Mouse (Mus musculus): ENCODE measurements around the gene 4930595D18Rik. TPM values are rescaled to one million over a fixed set of nuclear protein-coding genes. Genes with fewer than 3 reads are reported as not detected.

4930595D18Rik gene
- total RNA-seq (2022), result not detected

DNA sequence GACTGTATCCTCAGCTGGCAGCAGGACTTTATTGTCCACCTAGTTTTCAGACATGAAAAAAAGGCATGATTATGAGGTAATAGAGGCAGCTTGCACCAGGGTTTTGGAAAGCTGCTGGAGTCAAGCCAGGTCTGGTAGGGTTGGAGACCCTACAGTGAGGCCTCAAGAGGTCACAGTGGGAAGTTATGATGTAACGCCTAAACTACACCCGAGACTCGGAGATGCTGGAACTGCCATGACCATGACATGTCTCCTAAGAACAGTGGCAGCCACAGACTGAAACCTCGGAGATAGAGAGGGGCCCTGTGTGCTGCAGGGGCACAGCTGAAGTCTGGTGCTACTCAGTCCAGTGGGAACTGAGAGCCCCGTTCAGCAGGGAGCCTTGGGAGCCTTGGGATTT lies at the start of gene 4930595D18Rik:
Gene 4930595D18Rik (minus strand): TSS at position 16 of the 400 bp plus-strand sequence.
- DNase-seq (ENCODE audit: low spot score), result no peak

DNA sequence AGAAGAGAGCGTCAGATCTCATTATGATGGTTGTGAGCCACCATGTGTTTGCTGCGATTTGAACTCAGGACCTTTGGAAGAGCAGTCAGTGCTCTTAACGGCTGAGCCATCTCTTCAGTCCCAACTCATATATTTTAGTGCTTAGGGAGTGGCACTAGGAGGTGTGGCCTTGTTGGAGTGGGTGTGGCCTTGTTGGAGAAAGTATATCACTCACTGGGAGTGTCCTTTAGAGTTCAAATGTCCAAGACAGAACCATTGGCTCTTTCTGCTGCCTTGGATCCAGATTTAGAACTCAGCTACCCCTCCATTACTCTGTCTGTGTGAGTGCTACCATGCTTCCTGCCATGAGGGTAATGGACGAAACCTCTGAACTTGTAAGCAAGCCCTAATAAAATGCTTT lies 49.5 kb upstream of the 4930595D18Rik start:
- DNase-seq (ENCODE audit: low spot score), result no peak

DNA sequence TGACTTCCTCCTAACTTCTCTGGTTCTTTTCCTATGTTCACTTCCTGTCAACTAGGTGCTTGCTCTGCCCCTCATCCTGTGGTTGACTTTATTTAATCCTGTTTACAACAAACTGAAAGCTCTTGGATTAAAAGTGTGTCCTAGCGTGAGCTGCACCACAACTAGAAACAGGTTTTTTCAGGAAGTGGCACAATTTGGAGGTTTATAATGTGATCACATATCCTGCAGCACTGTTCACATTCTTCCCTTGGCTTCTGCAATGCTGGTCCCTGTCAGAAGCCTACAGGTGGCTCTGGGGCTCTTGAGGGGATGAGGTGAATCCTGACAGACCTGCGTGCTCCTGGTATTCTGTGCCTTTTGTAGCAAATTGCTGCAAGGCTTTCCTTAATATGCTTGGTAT lies 46.5 kb upstream of the 4930595D18Rik start:
- DNase-seq (ENCODE audit: low spot score), result no peak

DNA sequence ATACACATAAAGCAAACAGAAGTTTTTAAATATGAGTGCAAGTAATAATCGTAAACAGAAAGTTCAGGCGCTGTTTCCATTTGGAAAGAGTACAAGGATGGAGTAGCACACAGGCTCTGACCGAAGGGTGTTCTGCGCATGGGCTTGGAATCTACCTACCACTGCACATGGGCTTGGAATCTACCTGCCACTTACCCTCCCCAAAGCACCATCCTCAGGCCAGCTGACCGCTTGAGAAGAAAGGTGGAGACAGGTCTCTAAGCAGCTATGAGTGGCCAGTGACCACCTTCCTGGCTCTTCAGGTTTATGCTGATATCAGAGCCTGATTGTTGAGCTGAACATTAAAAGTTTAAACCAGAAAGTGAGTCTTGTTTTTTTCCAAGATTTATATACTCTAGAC lies 44.2 kb upstream of the 4930595D18Rik start:
- no peak for DNase-seq (ENCODE audit: low spot score)

DNA sequence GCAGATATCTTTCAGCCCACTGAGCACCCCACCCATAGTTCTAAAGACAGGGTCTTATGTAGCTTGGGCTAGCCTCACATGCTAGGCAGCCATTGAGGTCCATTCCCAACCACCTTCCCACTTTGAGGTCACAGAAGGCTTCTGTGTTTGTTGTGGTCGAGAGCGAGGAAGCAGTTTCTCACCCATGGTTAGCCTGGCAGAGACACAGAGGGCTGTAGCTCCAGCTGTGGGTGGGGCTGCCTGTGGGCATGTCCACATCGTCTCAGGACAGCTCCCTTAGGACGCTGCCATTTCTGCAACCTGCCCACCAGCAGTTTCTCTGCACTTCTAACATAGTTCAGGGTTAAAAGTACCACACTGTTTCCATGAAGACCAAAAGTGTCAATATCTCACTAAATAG lies 43.1 kb upstream of the 4930595D18Rik start:
- no peak for DNase-seq (ENCODE audit: low spot score)

DNA sequence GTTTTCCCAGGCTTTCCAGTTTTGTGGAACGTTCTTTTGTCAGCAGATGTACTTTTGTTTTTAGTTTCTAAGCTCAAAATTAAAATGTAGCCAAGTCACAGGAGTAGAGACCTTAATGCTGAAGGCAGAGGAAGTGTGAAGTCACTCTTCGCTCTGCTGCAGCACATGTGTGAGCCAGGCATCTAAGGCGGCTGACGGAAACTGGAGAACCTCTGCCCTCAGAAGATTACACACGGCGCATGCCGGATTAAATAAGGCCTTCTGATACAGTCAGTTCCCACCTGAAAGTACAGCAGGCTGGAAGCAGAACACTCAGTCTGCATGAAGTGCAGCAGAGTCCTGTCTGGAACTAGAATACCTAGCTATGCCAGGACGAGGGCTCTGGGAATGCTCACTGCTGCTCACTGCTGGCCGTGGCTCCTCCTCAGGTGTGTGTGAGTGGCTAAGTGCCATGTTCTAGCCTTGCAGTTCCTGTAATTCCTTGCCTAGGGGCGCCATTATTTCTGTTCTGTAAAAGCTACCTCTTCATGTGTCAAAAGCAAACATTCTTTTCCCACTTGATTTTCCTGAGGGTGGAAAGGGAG lies 41.0 kb upstream of the 4930595D18Rik start:
- DNase-seq (ENCODE audit: low spot score), result no peak

DNA sequence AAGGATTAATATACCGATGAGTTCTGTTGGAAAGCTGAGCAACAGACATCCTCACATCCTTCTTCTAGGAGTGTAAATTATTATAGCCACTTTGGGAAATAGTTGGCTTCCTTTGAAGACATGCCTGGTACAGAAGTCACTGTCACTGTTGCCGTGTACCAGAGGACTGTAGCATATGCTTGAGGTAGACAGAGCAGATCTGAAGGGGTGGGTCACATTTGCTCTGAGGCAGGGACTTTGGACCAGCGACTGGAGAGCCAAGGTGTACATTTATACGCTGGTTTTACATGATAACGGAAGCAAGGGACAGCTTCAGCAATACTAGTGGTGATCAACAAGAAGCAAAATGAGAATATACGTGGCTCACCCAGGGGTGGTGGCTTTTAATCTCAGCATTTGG lies 34.6 kb upstream of the 4930595D18Rik start:
- no peak for DNase-seq (ENCODE audit: low spot score)

DNA sequence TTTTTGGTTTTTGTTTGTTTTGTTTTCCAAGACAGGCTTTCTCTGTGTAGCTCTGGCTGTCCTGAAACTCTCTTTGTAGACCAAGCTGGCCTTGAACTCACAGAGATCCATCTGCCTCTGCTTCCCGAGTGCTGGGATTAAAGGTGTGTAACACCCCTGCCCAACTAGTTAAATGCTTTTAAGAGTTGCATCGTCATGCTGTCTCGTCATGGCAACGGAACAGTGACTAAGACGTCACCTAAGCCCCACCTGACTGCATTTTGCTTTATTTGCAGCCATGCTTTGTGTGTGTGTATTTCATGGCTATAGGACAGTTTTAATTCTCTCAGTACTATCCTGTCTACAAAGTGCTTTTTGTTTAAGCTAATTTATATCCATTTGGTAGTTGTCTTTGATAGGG lies 27.4 kb upstream of the 4930595D18Rik start:
- no peak for DNase-seq (ENCODE audit: low spot score)

DNA sequence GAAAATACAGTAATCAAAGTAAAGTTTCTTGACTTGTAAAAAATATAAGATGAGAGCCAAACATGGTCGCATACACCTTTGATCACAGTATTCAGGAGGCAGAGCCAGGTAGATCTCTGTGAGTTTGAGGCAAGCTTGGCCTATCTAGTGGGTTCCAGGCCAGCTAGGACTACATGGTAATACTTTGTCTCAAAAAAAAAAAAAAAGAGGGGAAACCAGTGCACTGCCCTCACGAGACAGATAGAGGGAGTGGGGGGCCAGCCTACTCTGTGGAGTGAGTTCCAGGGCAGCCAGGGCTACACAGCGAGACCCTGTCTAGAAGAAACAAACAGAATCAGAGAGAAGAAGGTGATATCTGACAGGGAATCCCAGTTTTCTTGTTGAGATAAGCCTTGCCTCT lies 23.4 kb upstream of the 4930595D18Rik start:
- no peak for DNase-seq (ENCODE audit: low spot score)

DNA sequence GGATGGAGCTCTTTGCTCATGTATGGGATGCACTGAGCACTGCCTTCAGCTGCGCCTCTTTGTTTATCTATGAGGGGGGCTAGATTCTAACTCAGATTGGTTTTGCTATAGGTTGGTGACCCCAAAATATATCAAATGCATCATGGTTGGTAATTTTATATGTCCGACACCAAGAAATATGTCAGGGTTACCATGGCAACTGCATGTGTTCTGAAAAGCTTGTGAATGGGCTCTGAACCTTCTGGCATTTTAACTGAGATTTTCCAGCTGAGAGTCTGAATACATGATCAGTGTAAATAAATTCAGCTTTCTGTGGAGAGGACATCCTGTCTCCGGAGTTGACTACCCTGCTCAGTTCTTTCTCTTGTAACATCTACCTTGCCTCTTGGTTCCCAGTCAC lies 19.7 kb upstream of the 4930595D18Rik start:
- DNase-seq (ENCODE audit: low spot score), result no peak

DNA sequence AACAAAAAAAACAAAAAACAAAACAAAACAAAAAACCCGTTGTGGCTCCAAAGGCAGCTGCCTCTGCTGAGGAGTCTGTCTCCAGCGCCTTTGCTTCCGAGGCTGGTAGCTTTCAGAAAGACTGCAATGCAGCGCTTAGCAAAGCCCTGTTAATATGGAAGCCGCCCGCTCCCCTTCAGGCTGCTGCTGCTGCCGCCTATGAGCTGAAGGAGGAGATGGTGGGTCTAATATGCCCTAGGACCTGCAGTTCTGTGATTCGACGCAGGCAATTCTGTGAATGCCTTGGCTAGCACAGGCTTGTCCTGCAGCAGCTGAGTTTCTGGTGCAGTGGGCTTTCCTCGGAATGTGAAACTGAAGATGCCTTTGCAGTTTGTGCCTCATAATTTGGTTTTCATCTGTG lies 18.8 kb upstream of the 4930595D18Rik start:
- DNase-seq (ENCODE audit: low spot score), result no peak

DNA sequence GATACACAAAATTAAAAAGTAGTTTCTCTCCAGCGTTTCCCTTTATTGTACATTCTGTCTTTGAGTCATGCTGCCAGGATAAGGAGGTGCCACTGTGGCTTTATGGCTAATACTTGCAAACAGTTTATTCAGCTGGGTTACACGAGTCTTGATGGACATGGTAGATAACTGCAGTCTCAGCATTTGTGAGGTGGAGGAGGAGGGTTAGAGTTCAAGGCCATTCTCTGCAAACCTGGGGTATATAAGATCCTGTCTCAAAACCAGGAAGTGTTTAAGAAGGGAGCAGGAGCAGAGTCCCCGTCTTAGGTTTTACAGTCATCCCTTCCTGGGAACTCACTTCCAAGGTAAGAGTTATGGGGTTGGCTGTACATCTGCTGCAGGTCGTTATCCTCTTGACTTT lies 12.3 kb upstream of the 4930595D18Rik start:
- no peak for DNase-seq (ENCODE audit: low spot score)

DNA sequence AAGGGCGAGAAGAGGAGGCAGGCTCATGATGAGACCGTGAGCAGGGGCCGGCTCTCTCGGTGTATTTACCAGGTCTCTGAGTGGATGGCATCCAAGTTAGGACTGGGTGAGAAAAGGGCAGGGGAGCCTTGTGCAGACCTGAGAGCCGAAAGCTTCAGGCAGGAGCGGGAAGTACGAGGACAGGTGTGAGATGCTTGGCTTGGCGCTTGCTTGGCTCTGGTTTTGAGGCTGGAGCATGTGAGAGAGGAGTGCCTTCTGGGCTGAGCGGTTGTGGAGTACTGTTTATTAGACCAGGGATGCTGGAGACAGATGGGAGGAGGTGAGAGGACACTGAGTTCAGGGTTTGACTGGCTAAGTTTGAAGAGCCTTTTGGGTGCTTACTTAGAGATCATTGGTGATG lies 9.0 kb upstream of the 4930595D18Rik start:
- no peak for DNase-seq (ENCODE audit: low spot score)

DNA sequence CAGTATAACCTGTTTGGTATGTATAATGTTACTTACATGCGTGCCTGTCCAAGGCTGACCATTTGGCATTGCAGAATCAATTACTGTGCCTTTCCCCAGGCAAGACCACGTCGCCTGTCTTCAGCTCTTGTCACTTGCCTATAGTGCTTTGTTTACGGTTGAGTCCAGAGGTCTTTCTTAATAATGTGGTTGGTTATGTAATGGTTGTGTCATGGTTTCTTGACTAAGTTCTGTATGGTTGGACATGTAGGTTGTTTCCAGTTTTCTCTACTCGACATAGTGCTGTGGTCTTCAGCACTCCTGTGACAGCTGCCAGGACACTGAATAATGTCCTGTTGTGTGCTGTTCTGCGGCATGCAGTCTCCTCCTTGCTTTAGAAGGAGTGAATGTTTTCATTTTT lies 8.5 kb upstream of the 4930595D18Rik start:
- no peak for DNase-seq (ENCODE audit: low spot score)

DNA sequence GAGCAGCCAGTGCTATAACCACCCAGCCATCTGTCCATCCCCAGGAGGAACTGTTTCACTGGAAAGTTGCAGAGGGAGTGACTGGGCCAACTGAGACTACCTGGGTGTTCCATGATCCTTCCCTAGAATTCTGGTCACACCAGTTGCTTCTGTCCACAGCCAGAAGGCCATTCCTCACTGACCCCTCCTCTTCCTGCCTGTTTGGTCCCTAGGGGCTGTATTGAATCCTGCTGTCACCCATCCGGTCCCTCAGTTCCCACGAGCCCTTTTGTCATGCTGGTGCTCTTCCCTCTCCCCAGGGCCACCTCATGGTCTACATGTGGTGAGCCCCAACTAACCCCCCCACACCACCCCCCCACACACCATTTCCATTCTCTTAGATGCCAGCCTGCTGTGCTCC lies 6.6 kb upstream of the 4930595D18Rik start:
- DNase-seq (ENCODE audit: low spot score), result peak; percentile 19

DNA sequence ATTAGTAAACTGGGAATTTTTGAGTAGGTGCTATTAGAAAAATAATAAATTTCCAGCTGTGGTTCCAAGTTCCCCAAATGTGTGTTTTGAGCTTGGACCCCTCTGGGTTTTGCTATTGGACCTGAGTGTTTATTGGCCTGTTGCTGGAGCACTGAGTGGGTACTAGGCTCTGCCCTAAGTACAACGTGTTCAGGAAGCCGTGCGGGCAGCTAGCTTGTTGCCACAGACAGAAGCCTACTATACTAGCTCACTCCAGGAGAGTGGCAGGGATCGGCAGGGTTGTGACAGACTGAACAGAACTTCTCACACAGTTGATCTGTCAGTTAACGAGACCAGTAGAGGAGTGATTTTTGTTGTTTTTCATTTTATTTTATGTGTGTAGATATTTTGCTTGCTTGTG lies 6.1 kb upstream of the 4930595D18Rik start:
- no peak for DNase-seq (ENCODE audit: low spot score)

DNA sequence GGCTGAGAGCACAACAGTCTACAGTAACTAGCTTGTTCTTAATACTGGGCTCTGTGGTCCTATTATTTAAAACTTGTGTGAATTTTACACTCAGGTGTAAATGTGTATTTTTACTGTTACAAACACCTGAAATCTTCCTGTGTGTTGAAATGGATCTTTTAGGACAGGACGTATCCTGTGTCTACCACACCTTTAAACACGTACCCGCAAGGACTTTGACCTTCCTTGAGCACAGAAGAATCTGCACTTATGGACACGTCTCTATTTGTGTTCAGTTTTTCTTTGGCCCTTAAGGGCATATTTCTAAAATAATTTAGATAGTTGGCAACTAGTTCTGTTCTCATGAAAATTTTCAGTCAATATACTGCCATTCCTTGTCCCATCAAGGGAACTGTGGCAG lies 4.0 kb upstream of the 4930595D18Rik start:
- no peak for DNase-seq (ENCODE audit: low spot score)

DNA sequence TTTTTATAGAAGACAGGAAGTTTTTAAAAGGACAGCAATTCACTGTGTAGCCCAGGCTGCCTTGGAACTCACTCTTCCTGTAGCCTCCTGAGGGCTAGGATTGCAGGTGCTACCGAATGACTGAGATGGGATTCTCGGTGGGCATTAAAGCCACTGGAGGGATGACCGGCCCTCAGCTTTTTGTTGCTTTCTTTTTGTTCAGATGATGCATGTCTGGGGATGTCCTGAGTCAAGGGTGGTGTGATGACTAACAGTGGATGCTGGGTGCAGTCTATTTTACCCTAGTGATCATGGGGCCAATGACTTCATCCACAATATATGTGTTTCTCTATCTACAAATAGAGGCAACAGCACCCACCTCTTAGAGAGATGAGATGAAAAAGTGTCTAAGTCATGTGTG lies 2.7 kb upstream of the 4930595D18Rik start:
- DNase-seq (ENCODE audit: low spot score), result no peak

DNA sequence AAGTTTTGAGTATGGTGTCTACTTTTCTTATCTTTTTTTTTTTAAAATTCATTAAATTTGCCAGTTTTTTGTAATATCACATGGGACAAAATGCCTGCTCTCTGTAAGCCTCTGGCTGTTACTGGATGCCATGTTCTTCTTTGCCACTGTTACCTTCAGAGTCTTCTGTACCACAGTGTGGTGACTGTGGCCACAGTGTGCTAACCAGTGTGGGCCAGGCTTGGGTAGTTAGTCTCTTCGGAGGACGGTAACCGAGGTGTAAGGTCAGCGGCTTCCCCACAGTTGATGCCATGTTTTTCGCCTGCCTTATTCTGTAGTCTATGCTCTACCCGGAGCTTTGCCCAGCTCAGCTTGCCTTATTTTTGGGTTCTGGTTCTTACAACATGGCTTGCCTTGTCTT lies 1.9 kb downstream of the 4930595D18Rik start:
- no peak for DNase-seq (ENCODE audit: low spot score)

DNA sequence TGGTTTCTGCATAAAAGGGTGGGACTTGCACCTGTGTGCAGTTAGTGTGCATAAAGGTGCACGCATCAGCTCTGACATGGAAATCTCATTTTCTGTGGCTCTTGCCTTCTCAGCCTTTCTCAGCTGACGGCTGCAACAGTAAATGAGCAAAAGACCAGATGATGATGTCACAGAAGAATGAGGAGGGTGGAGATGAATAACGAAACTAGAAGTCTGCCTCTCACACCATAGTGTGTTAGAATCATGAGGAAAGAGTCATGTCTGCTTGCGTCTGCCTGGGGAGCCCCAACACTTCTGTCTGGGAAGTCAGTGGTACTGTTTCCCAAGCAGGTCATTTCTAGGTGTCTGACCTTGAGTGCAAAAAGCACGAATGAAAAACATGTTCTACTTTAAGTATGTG lies 2.4 kb downstream of the 4930595D18Rik start:
- DNase-seq (ENCODE audit: low spot score), result no peak

DNA sequence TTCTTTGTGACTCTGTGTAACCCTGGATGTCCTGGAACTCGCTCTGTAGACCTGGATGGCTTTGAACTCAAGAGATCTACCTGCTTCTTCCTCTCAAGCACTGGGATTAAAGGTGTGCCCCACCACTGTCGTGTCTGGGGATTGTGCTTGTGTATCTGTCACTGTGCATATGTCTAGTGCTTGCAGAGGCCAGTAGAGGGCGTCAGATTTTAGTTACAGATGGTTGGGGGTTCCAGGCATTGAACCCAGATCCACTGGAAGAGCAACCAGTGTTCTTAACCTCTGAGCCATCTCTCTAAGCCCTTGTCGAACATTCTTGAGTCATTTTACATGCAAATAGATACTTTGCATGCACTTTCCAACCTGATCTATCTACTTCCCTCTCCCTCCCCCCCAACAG lies 5.5 kb downstream of the 4930595D18Rik start:
- no peak for DNase-seq (ENCODE audit: low spot score)

DNA sequence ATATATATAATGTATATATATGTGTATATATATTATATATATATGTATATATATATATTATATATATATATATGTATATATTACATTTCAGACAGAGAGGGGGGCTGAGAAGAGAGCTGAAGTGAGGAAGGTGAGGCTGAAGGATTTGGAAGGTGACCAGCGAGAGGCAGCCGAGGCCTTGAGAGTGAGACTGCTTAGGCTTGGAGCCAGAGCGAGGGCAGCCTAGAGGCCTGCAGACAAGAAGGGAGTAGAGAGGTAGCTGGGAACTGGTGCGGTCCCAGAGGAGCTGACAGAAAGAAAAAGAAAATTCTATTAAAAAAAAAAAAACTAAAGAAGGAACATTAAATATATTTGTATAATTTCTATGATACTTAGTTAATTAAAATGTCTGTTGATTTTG lies 15.4 kb downstream of the 4930595D18Rik start:
- DNase-seq (ENCODE audit: low spot score), result no peak

DNA sequence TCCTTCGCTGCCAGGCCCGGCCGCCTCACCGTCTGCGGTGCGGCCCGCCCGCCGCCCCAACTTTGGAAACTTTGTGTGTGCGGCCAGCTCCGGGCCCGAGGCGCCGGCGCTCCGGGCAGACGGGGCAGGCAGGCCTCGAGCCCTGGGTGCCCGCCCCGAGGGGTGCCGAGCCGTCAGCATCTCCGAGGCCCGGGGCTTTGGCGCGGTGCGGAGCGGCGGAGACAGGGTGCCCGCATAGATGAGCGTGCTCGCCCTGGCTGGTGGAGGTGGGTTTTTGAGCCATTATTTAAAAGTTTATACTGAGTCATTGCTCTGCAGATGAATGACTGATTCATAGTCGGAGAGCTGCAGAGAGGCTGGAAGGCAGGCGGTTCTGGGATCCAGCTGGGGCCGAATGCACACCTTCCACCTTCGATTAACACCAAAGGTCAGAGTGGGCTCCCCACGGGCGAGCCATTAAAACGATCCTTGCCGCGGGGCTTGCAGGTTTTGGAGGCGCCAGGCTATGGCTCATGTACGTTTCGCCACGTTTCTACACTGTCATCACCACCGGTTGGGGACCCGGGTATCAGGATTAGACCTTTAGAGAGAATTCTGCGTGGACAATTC lies 17.5 kb downstream of the 4930595D18Rik start:
- no peak for DNase-seq (ENCODE audit: low spot score)

Data from heart, adult 8-10 months (tissue).